Mouse (Mus musculus) c-Kit-positive CD71-negative TER-119-negative erythroid progenitor cells, embryonic 14.5 days (primary cell): ENCODE measurements at regions not wholly inside any gene's neighbourhood (a gene's known extent, or its start where the extent isn't known, plus 50 kb on each side); places are given as distances from the start of the nearest gene placed in this dataset.

Source experiments
- DNase-seq: peaks from one replicate; pipeline ENCODE4 v3.0.0-alpha.2; 2013; ENCODE audit warnings: low read depth

DNA sequence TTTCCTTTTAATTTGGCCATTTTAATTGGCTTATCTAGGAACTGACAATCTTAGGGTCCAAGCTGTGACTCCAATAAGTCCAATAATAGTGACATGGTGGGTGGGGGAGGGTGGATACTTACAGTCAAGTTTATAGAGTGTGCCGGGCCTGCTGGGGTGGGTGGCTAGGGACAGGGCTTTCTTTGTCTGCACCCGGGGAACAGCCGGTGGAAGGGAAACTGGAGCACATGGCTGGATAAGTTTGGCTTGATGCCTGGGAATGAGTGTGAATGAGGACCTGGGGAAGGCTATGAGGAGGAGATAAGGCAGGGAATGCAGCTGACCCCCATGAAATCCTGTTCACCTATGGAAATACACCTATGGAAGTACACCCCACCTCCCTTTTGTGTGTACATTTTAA, 81.7 kb upstream of the Cers4 start:
- no peak for DNase-seq

- no peak for DNase-seq
Measured at GRCm38 (mm10) chr8:4411836-4412235, 81.0 kb upstream of the Cers4 start.

GRCm38 (mm10) chr8:4413206-4413605, 79.6 kb upstream of the Cers4 start:
- DNase-seq, result peak; percentile 18

DNA sequence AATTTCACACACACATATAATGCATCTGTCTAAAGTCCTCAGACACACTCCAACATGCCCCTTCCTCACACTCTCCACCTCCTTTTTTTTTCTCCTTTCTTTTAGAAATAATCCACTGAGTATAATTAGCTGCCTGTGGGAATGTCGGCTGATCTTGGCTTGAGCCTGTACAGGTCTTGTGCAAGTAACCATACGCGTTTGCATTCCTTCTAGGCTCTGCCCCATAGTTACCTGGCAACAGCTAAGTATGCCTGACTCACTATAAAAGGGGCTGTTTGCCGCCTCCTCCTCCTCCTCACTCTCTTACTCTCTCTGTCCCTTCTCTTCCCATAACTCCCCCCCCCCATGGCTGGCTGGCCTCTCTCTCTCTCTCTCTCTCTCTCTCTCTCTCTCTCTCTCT, 79.1 kb upstream of the Cers4 start:
- no peak for DNase-seq

DNA sequence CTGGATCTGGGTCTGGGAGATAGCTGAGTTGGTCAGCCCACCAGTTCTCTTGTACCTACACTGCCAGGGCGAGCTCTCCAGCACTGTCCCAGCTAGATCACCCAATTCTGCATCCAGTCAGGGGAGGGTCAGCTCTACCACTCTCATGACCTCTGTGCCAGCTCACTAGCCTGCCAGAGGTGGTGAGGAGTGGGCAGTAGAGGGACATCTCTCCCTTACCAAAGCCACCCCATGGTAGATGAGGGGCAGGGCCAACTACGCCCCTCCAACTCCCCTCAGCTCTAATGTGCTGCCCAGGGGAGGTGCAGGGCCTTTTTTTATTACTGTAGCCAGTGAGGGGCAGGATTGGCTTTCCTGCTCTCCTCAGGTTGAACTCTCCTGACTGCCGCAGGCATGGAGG, 75.7 kb upstream of the Cers4 start:
- DNase-seq, result no peak

- no peak for DNase-seq
Measured at GRCm38 (mm10) chr8:4433161-4433560, 59.7 kb upstream of the Cers4 start.

DNA sequence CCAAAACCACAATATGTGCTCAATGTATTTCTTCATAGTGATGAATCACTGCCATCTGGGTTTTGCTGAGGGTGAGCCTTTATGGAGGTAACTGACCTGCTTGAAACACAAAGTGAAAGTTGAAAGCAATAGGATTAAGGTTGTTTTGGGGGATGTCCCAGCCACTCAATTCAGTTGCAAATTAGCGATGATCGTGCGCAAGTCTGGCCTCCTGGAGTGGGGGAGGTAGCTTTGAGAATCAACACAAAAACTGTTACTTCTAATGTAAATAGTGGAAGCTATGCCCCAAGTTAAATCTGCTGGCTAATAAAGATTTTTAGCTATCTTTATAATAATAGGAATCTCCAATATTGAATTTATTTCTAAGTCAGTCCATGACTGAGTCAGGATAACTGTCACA, 56.3 kb upstream of the Cers4 start:
- no peak for DNase-seq
